Mouse (Mus musculus) spleen, adult 18-20 months (tissue): ENCODE measurements at regions not wholly inside any gene's neighbourhood (a gene's known extent, or its start where the extent isn't known, plus 50 kb on each side); places are given as distances from the start of the nearest gene placed in this dataset.
A peak's percentile ranks its signal among the peaks of the same experiment; 100 is the strongest.

Experiments
- DNase-seq, 2 experiments: peaks; one replicate each; pipeline ENCODE4 v3.0.0; 2022; ENCODE audit warnings: mixed read lengths in 2 of 2

DNA sequence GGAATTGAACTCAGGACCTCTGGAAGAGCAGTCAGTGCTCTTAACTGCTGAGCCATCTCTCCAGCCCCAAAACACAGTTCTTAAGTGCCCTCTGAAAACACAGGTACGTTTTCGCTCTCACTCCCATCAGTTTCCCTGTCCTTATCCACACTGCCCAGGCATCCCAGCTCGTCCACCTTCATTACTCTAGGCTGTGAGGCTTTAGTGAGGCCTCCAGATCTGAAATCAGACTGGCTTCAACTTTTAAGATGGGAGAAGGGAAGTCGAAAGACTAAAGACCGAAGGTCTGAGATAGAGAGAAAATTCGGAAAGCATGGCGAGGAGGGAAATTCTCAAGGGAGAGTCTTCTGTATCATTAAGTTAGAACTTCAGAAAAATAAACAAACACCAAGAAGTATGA lies 54.8 kb upstream of the Tet2 start:
- no peak for DNase-seq

DNA sequence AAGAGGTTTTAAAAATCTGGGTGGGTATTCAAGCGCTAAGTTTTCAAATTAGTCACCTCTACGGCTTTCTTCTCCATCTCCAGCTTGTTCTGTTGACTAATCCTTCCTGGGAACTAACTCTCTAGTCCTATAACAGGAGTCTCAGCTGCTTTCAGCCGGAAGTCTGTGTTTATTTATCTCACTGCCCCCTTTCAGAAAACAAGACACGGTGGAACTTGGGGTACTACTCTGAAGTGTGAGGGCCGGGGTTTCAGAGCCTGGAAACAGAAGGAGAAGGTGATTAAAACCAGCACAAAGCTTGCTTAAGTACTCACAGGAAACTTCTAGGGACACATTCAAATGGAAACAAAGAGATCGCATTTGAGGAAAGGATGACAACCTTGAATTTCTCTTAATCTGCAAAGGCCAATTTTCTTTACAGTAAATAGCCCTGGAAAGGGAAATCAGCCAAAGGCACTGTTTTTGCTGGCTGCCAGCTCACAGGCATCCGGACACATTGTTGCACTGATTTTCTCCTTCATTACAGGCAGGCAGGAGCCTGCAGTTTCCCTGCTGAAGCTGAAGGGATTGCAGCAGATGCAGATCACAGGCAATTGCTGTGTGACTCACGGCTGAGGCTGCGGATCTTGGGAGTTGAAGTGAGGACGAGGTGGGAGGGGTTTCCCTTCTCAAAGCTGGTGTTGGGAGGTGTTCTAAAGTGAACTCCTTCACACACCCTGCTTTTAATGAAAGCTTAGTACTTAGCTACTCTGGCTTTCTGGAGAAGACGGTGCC lies 55.7 kb upstream of the Tet2 start:
- no peak for DNase-seq

DNA sequence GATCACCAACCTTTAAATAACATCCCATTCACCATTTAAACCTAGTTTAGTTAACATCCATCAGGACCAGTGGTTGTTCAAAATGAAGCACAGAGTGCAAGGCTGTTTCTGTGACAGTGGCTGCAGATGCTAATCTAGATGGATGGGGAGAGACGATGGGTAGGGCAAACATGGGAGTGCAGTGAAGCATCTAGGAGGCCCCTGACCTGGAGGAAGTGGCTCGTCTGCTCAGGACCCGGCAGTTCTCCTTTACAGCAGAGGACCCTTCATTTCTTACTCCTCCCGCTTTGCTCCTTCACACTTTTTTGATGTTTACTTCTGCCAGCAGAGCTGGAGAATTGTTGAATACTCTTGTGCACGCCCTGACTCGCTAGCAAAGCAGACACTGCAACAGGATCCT lies 60.5 kb upstream of the Tet2 start:
- no peak for DNase-seq

DNA sequence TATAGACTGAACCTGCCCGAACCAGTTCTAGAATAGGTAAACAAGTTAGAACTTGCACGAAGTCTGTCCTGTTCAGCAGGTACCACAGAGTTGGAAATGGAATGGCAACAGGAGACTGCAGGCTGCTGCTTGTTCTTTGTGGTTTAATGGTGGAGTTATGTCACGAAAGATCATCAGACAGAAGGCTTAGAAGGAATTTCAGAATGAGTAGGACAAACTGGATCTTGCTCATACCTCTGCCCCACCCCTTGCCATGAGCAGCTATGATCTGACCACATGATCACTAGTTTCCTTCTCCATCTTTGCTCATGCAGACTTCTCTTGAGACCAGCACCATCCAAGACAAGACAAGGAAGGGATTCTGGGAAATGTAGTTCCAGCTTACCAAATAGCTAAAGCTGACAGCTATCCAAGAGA lies 63.9 kb upstream of the Tet2 start:
- DNase-seq, result no peak

DNA sequence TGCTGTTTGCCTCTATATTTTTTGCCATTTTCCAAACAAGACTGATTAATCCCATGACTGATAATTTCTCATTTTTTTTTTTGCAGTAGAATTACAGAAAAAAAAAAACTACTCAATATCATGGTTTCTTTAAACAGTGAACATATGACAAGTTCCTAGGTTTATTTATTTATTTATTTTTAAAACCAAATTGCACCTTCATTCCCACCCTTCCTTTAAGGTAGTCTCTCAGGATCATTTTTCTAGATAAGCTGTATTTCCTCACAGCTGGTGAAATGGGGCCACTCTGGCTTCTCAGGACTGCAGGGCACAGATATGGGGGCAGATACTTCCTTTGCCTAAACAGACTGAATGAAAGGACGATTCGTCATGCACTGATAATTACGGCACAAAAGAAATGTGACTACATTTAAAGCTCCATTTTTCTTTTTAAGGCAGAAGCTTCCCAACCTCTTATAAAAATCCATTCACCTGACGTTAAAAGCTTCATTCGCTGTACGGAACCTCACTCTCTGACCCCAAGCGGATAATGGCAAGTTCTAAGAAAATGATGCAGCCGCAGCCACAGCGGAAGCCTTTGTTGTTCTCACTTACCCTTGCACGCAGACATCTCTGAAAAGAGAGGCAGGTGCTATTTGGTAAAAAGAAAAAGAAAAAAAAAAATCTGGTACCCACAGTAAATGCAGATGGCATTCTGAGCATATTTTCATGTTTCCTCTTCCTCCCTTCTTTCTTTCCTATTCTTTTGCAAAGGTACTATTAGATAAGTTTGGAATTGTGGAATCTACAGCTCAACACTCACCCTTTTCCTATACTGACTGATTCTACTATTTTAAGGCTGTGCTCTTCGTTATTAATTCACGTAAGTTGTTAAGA lies 69.1 kb upstream of the Tet2 start:
- DNase-seq, result no peak

DNA sequence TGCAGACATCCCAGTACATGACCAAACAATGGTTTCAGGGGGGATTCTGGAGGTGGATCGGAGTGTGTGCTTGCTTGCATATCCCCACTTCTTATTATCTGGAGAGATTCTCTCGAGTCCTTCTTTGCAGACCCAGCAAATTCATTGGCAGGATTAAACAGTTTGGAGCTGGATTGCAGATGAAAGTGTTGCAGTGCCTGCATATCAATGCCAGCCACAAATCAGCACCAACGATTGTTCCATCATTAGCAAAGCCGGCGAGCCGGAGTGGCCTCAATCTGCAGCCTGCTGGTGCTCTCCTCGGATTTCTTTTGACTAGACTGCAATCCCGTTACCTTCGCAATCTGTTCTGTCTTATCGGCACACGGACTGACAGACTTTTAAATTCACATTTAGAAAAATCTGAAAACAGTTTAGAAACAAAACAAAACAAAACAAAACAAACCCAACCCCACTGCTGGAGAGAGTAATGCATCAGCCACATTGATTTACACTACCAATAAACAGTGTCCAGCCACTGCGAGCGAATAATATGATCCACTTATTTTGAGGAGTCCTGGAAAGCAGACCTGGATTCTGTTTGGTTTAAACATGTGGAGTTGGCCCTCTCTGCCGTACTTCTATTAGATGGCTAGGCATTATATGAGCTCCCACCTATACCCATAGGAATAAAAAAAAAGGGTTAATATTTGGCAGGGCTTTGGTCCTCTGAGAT lies 69.9 kb upstream of the Tet2 start:
- no peak for DNase-seq

DNA sequence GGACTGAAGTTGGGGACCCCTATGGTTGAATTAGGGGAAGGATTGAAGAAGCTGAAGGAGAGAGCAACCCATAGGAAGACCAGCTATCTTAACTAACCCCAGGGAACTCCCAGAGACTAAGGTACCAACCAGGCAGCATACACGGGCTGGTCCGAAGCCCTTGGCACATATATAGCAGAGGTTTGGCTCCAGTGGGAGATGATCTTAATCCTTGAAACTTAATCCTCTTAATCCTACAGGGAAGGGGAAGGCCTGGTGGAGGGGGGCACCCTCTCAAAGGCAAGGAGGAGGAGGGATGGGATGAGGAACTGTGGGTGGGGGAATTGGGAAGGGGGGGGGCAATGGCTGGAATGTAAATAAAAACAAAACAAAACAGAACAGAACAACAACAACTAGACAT lies 72.1 kb upstream of the Tet2 start:
- no peak for DNase-seq

DNA sequence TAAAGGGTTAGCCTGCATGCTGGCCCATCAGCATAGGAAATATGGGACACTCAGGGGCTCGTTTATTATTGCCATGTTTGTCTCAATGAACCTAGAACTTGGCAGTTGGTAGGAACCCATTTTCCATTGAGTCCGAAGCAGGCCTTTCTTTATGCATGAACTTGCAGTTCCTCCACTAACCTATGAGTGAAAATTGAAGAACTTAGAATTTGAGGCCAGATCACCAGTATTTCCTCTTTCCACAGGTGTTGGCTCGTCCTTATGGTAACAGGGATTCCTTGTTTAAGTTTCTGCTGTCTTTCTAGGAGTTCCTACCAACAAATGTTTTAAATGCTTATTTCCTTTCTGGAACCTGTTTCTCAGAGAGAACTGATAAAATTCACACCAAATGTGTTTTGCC lies 73.6 kb upstream of the Tet2 start:
- no peak for DNase-seq

DNA sequence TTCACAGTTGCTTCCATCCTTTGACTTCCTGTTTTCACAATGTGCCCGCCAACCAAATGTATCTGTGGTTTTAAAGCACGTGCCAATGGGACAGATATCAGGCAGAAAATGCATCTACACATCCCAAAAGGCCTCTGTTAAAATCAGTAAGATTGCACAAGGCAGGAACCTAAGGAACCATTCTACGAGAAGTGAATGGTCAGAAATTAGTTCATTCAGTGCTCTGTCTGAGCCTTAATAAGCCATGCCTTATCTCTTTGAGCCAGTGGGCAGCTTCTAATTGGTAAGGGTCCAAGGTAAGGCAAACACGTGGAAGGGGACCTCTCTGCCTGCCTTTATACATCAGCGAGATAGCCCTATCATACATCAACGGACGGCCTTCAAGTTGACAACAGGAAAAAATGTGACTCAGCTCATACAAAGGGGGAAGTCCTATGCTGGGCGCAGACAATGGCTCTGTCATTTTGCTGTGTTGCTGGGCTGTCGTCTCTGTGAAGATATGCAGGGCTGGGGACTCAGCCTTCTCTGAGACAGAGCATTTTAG lies 78.3 kb upstream of the Tet2 start:
- DNase-seq, result no peak

DNA sequence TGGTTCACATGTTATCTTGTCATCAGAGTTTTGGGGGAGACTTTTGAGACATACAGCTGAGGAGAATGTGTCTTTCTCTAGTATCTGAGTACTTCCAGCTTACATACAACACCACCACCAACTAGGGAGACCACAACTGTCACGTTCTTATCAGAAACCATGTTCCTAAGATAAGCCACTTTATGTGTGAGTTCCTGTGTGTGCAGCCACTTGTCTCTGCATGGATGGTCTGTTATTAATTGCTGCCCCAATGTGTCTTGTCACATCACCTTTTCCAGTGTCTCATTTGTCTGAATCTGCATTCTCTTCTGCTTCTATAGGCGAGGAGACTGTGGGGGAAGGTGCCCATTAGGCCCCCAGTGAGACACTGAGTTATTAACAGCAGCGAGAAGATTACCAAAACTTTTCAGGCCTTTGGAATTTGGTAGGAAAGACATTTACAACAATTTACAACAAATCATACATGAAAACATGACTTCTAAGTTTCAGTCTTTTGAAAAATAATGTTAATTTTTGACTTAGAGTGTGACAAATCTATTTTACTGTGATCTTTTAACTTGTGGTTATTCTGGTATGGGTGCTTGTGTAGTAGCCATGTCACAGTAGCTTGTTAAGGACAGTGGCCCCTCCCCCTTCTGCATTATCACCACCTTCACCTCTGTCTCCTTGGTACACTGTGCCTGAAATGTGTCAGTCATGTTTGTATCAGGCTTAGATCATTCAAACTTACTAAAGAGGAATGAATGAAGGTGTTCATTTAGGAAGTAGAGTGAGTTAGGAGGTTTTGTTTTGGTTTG lies 79.3 kb upstream of the Tet2 start:
- no peak for DNase-seq

DNA sequence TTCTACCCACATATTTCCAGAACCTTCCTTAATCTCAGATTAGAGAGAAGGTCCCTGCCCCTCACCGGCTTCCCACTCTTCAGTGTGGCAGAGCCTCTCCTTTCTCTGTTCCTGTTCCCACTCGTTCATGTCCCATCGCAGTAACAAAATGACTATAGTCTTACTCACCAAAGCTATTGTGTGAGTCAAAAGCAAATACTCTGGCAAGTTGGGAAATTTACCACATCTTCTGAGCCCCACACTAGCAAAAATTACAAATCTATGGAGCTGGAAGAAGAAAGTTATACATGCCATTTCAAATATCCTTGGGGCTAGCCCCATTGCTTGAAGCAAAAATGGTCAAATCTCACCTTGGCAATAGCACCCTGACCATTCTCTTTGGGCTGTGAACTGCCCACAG lies 80.1 kb upstream of the Tet2 start:
- DNase-seq, result no peak

DNA sequence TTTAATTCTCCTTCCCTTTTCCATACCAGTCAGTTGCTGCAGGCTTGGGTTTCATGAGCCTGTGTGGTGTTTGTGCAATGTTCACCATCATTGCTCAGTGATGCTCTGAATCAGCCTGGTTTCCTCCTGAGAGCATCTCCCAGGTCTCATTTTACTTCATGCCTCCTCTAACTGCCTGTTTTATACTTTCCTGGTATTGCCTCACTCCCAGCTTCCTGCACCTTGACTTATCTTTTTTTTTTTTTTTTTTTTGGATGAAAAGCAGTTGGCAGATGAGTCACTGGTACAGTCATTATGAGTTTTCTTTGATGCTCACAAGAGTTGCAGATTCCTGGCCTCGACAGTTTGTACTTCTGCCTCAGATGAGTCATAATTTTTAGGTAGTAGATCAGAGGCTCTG lies 81.5 kb upstream of the Tet2 start:
- DNase-seq, result no peak

DNA sequence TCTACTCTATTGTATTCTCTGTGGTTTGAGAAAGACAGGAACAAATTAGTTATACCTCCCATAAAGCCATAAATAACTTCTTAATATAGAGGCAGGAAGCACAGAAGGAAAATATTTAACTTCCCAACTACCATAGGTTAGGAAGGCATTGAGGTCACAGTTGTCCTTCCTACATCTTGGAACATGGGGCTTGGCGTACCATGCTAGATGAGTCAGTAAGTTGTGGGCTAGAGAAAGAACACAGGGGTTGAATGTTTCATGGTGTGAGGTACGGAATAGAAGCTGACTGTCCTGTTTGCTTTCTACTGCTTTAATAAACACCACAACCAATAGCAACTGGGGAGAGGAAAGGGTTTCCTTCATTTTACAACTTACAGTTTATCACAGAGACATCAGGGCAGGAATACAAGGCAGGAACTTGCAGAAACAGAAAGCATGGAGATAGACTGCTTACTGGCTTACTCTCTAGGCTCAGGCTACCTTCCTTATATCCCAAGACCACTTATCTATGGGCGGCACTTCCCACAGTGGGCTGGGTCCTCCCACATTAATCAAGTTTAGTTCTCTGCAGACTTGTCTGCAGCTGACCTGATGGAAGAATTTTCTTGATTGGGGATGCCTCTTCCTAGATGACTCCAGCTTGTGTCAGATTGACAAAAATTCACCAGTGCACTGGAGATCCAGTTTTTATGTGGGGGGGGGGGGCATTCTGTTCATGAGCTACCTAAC lies 82.3 kb upstream of the Tet2 start:
- no peak for DNase-seq

DNA sequence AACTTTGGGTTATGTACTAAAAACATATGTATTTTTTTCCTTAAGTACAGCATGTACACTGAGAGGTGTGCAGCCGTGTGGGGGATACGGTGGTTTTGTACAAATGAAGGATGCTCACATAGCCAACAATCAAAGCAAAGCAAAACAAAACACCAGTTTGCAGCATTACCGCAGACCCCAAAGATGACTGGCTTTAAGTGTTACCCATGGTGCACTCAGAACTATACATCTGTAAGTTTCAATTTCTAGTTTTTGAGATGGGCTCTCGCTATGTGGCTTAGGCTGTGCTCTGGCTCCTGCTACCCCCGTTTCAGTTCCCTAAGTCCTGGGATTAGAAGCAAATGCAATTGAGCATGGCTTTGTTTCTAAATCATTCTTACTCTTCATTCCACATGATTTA lies 89.4 kb upstream of the Tet2 start:
- no peak for DNase-seq

DNA sequence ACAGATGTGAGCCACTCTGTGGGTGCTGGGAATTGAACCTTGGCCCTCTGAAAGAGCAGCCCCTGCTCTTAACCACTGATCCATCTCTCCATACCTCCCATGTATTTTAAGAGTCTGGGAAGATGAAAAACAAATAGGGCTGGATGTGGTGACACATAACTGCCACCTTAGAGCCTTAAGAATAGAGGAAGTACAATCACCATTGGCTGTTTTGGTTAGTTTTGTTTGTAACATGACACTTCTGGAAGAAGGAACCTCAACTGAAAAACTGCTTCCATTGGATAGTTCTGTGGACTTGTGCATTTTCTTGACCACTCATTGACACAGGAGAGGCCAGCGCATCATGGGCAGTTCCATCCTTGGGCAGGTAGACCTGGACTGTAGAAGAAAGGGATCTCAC lies 100.7 kb upstream of the Tet2 start:
- no peak for DNase-seq

DNA sequence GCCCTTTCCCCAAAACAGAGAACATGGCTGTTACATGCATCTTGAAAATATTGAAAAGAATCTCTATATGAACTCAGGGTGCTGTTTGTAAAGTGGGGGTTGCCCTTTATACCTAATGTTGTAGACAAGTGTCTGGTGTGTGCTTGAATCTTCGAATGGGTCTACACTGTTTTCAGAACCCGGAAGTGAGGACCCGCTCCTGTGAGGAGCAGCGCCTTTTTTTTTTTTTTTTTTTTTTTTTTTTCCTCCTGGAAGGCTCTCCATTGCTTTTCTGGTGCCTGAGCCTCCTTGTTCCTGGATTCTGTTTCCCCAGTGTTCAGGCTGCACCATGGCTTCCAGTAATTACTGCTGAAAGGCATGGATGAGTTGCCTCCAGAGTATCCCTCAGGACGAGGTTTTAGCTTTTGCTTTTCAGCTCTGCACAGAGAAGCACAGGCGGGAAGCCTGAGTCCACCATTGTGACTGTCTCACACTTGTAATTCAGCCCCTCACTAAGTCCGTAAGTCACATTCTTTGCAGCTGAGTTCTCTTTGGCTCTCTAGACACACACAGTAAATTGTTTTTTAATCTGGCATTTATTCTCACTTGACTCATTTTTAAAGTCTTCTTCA lies 101.6 kb upstream of the Tet2 start:
- DNase-seq, result no peak

DNA sequence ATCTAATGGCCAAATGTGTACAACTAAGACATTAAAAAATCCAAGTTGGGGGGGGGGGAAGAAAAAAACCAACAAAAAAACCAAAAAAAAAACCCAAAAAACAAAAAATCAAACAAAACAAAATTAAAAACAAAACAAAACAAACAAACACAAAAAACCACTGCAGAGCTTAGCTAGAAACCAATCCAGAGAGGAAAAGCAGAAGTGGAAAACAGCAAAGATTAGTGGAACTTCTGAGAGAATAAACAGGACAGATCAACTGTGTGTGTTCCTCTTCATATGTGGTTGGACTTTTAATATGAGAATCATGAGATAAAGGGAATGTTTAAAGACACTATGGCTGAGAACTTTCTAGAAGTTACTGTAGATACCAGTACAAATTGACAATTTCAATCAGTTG lies 105.1 kb upstream of the Tet2 start:
- no peak for DNase-seq

DNA sequence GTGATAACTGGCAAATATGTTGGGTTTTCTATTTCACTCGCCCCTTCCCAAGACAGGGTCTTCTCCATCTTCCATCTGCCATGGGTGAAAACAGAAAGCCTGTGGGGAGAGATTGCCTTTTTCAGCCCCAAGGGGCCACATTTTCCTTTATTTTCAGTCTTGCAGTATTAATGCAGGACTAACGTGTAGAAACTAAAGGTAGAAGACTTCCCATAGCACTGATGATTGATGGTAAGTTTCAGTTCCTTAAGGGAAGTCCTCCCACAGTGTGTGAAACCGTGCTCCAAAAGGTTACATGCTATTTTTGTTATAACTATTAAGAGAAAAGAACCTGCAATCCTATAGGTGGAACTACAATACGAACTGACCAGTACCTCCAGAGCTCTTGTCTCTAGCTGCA lies 107.1 kb upstream of the Tet2 start:
- DNase-seq, result no peak

DNA sequence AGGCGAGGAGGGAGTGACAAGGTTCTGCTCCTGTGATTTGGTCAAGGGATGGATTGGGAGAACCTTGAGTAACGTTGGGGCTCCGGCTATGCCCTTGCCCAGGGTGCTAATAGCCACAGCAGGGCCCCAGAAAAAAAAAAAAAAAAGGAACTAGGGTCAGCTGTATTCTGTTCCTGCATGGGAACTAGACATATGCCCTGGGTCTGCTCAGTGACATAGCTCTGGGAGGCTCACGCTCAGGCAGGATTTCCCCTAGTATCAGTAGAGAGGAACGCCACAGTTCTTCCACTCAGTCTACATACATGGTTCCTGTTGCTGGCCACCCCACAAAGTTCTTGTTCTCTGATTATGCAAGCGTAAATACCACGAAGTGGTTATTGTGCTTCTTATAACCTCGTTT lies 114.8 kb upstream of the Tet2 start:
- DNase-seq, result peak in 1 of 2 experiments; percentile 6

DNA sequence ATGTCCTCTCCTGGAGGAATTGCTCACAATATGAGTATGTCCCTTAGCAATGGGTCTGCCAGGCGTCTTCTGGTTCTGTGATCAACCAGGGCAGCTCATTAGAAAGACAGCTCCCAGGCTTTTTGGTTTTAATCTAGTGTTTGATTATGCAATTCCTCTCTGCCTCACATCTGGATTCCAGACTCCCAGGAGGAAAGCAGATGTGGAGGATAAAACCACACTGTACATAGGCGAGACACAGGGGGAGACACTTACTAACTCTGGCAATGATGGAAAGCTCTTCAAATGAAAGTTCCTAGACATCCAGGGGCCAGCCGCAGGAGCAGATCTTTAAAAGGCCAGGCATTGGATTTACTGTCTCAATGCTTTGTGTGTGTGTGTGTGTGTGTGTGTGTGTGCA lies 116.4 kb upstream of the Tet2 start:
- DNase-seq, result no peak

DNA sequence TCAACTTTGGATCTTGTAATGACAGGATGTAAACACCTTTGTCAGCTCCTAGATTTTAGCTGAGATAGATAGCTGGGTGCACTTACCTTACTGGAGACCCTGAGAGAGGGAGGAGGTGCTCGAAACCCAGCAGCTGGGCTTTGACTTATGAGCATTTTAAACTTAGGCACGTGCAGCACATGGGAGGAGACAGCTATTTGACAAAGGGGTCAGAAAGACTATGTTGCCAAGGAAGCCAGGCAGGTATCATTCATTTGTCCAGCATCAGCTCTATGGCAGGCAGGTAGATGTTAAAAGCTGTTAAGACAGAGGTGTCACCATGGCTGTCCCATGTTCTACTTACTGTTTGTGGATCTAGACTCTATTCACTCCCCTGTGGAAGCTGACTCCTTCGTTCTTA lies 120.0 kb upstream of the Tet2 start:
- DNase-seq, result no peak
